Mouse (Mus musculus) heart, adult 2 months (tissue): ENCODE measurements around the gene Mfn1.
A peak's percentile ranks its signal among the peaks of the same experiment; 100 is the strongest.

Experiments used
- CTCF ChIP-seq: fragments of 200-600 bp; IDR thresholded peaks from 2 replicates; pipeline ENCODE4 v1.8.1; 2022; ENCODE audit warnings: antibody characterized with exemption, mild to moderate bottlenecking, moderate library complexity
- POLR2A ChIP-seq: fragments of 200-500 bp; IDR thresholded peaks from 2 replicates; pipeline ENCODE4 v1.6.1; 2011; ENCODE audit warnings: mild to moderate bottlenecking, low read depth, low read length, control low read depth; ENCODE audit not compliant: insufficient read depth

- TF ChIP-seq CTCF (peak; percentile 91), POLR2A (no peak)
These were observed 20.5 kb upstream of the Mfn1 start for GRCm38 (mm10) chr3:32508666-32509324.
